Mouse (Mus musculus) bone marrow macrophage, adult 2 months (primary cell): Measurements from ENCODE around the gene Abcf2. TPM values are rescaled to one million over a fixed set of nuclear protein-coding genes. Genes with fewer than 3 reads are reported as not detected.

Experiments used
- H3K27ac ChIP-seq: 2 replicates; pipeline ENCODE4 v1.5.1; 2012; ENCODE audit warnings: low read depth, low read length; ENCODE audit not compliant: insufficient read depth
- H3K4me1 ChIP-seq: 2 replicates; pipeline ENCODE4 v1.6.1; 2012; ENCODE audit warnings: low read length; ENCODE audit not compliant: control insufficient read depth, insufficient read depth
- H3K4me3 ChIP-seq: 2 replicates; pipeline ENCODE4 v1.5.1; 2012; ENCODE audit warnings: mild to moderate bottlenecking, low read length, moderate library complexity; ENCODE audit not compliant: insufficient read depth
- CTCF ChIP-seq: IDR thresholded peaks from 2 replicates; pipeline ENCODE4 v1.5.1; 2012; ENCODE audit warnings: low read depth, mild to moderate bottlenecking, low read length, moderate library complexity
- POLR2A ChIP-seq: IDR thresholded peaks from 2 replicates; pipeline ENCODE4 v1.6.1; 2012; ENCODE audit warnings: mild to moderate bottlenecking, low read depth, low read length, borderline replicate concordance
- polyA plus RNA-seq: library from polyadenylated mRNA; stranded (reverse); fragments of >200 nt; gene quantifications from 2 replicates; pipeline ENCODE4 v1.2.4, GENCODE M21; 2012; ENCODE audit not compliant: missing spikeins, insufficient read depth, insufficient read length

Gene Abcf2
- polyA plus RNA-seq, 1 experiment, result 32.7 TPM

GRCm38 (mm10) chr5:24601911-24602750, 24.9 kb upstream of the Abcf2 start:
- Histone ChIP-seq H3K4me1 (peaks cover 2% of the 10 kb centered on the region; the same call in 1 of the 2 replicates), H3K27ac (no peak overlapping the region), H3K4me3 (peak overlapping the region; percentile 41)
- TF ChIP-seq CTCF, result no peak
- no peak for TF ChIP-seq POLR2A

- TF ChIP-seq POLR2A, result no peak
- TF ChIP-seq CTCF, result no peak
- H3K27ac ChIP-seq, result no peak overlapping the region
- H3K4me3 ChIP-seq, result peak overlapping the region; percentile 41
- peaks cover 8% of the 10 kb centered on the region for H3K4me1 ChIP-seq
Observed at GRCm38 (mm10) chr5:24601071-24601835, 24.0 kb upstream of the Abcf2 start.

GRCm38 (mm10) chr5:24600236-24600635, 23.0 kb upstream of the Abcf2 start:
- Histone ChIP-seq H3K4me1 (peaks cover 10% of the 10 kb centered on the region), H3K4me3 (no peak overlapping the region), H3K27ac (no peak overlapping the region)
- TF ChIP-seq POLR2A, result no peak
- TF ChIP-seq CTCF, result no peak

- Histone ChIP-seq H3K4me1 (peaks cover 10% of the 10 kb centered on the region), H3K27ac (no peak overlapping the region), H3K4me3 (no peak overlapping the region)
- no peak for TF ChIP-seq CTCF
Observed at GRCm38 (mm10) chr5:24599137-24599536, 21.9 kb upstream of the Abcf2 start.

GRCm38 (mm10) chr5:24598570-24599006, 21.3 kb upstream of the Abcf2 start:
- Histone ChIP-seq H3K4me1 (peaks cover 10% of the 10 kb centered on the region), H3K27ac (no peak overlapping the region), H3K4me3 (no peak overlapping the region)
- TF ChIP-seq POLR2A, result no peak
- TF ChIP-seq CTCF, result peak; percentile 29

GRCm38 (mm10) chr5:24597901-24598569, 20.8 kb upstream of the Abcf2 start:
- Histone ChIP-seq H3K4me3 (no peak overlapping the region), H3K27ac (no peak overlapping the region), H3K4me1 (peaks cover 10% of the 10 kb centered on the region)
- TF ChIP-seq CTCF (no peak), POLR2A (no peak)

GRCm38 (mm10) chr5:24597221-24597728, 20.0 kb upstream of the Abcf2 start:
- Histone ChIP-seq H3K4me3 (peak overlapping the region; percentile 36), H3K4me1 (peaks cover 10% of the 10 kb centered on the region), H3K27ac (no peak overlapping the region)
- no peak for TF ChIP-seq CTCF
- no peak for TF ChIP-seq POLR2A

GRCm38 (mm10) chr5:24596519-24597171, 19.4 kb upstream of the Abcf2 start:
- H3K4me1 ChIP-seq, result peaks cover 10% of the 10 kb centered on the region
- no peak overlapping the region for H3K27ac ChIP-seq
- H3K4me3 ChIP-seq, result peak overlapping the region; percentile 36
- TF ChIP-seq POLR2A (no peak), CTCF (no peak; the same call in 1 of the 2 replicates)

- TF ChIP-seq CTCF, result no peak
- TF ChIP-seq POLR2A, result no peak
- H3K4me3 ChIP-seq, result no peak overlapping the region
- H3K4me1 ChIP-seq, result peaks cover 10% of the 10 kb centered on the region
- no peak overlapping the region for H3K27ac ChIP-seq
Observed at GRCm38 (mm10) chr5:24595786-24596380, 18.6 kb upstream of the Abcf2 start.
